Mouse (Mus musculus): ENCODE measurements at regions not wholly inside any gene's neighbourhood (a gene's known extent, or its start where the extent isn't known, plus 50 kb on each side); places are given as distances from the start of the nearest gene placed in this dataset.

DNA sequence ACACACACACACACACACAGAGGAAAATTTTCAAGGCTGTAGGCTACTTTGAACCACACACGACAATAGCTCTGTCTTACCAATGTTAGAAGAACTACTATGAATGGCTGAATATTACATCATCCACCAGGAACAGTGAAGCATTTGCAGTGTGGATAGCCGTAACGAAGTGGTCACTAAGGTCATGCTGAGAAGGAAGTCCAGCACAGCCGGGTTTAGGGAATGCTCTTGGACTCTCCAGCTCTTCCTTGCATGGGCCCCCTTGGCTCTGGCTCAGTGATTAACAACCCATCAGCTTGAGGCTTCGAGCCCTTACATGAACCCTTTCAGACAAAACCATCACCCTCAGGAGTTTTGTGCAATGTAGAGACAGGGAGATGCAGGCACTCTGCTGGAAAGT is 245.3 kb downstream of the Adamts20 start:
- no peak for DNase-seq

DNA sequence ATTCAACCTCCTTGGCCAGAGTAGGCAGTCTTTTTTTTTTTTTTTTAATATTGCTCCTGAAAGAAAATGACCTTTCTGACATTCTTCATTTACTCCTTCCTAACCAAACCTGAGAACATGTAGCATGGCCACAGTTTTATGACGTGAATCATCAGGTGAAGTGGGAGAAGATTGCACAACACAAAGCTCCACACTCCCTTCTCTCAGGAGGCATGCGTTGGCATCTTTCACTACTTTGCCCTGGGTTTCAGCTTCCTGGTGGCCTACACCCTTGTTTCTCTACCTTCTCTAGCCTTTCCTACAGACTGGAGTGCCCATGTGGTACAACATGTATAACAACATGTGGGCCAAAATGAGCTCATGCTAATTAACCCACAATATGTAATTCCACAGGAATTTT is 248.5 kb downstream of the Adamts20 start:
- no peak for DNase-seq

DNA sequence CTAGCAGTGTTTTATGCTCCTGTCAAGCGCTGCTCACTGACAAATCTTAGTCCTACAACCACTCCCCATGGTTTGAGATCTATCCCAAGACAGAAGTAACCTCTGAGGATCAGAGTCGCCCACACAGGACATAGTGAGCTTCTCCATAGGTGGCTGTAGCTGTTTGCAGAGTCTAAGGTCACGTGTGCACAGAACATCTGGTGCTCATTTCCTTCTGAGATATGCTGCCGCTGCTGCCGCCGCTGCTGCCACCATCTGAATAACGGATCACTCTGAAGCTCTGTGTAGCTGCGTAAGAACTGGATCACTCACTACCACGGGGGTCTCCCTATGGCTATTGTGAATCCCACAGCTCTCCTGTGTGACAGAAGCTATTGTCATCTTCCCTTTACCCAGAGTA is 250.8 kb downstream of the Adamts20 start:
- DNase-seq: no peak

DNA sequence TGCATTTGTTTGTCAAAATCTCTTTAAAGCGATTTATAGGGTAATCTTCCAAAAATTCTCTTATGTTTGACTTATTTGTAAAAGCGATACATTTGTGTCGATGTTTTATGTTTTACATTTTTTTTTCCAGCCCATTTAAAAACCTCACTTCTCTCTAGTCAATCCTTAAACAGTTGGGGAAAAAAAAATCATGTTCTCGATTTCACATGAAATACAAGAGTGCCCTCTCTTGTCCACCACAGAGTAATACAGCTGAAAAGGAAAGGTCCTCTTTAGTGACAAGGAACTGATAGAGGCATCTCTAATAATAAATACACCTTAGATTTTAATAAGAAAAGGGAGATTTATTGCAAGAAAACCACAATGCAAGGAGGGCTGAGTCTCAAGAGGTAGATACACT is 251.8 kb downstream of the Adamts20 start:
- DNase-seq: peak; percentile 19

DNA sequence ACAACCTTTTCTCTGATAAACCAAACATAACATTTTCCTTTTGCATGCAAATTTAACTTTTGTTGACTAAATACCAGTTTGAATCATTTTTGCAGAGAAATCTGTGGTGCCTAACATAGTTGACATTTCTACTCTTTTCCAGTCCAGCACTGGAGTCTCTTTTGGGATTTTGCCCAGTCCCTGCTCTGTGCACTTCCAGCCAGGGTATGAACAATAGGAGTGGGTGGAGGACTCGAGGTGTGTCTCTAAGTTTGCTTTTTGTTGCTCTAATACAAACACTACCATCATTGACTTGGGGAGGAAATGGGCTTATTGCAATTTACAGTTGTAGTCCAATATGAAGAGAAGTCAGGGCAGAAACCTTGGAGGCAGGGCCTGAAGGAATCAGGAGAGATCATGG is 256.7 kb downstream of the Adamts20 start:
- no peak for DNase-seq

DNA sequence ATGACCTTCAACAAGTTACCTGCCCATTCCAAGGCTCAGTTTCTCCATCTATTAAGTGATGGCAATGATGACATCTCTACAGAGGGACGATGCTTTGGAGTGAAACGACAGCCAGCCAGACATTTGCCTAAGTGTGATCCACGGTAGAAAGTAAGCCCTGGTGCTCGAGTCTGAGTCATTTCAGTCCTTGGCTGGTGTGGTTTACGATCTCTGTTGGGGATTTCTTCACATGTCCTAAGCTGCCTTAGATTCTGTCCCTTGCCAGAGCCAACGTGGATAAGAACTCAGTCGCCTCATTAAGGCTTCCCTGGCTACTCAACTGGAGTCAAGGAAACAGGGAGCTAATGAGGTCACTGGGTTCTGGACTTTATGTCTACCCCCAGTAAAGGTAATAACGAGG is 258.8 kb downstream of the Adamts20 start:
- no peak for DNase-seq

DNA sequence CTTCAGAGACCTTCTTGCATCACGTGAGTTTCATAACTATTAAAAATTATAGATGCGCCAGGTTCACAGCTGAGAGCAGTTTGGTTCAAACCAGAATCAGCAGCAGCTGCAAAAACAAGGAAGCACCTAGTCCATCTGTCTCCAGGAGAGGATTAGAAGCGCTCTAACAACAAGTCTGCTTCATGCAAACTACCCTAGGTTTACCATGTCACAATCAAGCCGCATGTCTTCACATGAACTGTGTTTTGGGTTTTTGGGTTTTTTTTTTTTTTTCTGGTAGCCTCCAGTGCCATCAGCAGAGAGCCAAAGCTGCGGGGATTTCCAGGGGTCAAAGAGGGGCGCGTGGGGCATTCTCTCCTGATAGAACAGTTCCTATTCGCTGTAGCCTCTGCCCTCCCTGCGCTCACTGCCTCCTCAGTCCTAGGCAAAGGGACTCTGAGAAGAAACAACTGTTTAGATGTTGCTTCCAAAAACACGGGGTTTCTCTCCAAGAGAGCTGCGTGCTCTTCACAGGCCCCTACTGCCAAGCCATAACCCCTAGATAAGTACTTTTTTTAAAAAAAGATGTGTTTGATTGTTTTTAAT is 259.8 kb downstream of the Adamts20 start:
- no peak for DNase-seq

DNA sequence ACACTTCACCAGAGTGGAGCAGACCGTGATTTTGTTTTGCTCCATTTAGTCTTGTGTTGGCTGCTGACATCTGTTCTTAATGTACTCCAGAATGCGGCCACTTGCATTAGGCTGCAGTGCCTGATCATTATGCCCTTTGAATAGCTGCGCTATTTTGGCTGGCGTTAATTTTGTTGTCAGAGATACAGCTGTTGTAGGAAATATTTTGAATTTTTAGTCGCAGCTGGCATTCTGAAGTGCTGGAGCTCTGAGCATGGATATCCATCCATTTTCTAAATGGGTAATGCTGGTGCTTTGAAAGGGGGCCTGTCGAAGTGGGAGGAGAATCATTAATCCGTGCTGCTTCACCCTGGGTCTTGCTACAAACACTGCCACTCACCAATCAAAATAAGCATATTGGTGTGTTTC is 275.1 kb downstream of the Adamts20 start:
- no peak for DNase-seq

DNA sequence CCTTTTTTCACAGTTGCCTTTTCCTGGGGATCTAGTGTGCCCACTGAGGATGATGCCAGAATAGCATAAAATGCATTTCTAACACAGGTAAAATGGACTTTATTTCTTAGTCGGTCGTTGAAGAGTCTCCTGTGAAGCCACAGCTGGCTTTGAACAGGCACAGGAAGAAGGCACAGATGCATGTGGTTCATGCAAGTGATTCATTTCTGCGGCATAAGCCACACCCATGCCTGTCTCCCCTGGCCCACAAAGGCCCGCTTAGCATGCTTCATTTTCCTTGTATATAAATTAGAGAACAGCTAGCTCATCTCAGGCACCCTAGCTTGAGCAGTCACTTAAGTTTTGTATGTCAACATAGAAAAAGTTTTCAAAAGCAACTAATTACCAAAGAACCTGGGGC is 277.6 kb downstream of the Adamts20 start:
- DNase-seq: no peak

DNA sequence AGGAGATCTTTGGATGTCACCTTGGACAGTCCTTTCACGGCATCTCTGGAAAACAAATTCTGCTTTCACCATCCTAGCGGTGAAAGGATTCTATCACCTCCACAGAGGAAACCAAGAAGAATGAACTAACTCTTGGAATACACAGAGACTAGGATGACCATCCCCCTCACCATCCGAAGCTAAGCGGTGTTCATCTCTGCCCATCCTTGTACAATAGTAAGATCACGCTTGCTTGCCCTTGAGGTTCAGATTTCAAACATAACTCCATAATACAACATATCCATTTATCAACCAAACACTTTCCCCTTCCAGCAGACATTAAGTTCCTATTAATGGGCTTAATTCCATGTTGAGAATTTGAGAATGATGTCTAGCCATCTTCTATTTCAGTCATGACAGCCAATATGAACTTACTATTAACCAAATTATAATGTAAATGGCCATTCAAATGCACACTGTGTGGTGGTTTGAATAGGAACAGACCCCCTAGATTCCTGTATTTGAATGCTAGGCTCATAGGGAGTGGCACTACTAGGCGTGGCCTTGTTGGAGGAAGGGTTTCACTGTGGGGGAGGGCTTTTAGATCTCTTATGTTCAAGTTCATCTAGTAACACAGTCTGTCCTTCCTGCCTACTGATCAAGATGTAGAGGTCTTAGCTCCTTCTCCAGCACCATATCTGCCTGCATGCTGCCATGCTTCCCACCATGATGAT is 281.4 kb downstream of the Adamts20 start:
- no peak for DNase-seq

DNA sequence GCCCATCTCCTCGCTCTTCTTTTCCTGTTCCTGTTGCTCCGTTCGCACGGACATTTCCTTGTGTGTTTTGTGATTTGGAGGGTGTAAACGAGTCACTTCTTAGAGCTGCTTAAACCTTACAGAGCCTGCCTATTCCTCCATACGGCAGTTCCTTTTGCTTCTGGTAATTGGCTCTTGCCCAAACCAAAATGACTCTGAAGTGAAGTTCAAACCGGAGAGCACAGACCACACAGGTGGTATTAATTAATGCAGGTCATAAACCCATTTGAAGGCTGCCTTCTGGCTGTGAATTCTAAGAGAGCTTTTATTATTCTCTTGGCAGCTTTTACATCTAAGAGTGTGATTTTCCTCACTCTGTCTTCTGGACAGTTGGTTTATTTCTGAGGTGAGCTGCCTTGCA is 291.1 kb downstream of the Adamts20 start:
- peak; percentile 38 for DNase-seq

DNA sequence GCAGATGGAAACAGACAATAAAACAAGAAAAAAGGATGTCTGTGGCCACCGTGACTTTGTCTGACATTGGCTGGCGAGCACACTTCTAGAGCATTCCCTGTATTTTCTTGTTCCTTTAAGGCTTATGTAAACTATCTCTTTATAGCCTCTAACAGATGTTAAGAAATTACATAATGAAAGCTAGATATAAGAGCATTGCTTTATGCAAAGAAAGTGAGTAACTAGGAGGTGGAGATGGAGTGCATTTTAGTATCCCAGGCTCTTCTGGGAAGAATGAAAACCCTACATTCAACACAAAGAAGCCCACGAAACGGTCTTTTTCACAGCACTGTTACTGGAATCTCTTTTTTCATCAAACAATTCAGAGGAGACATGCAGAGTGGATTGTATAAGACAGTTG is 304.4 kb downstream of the Adamts20 start:
- DNase-seq: no peak

DNA sequence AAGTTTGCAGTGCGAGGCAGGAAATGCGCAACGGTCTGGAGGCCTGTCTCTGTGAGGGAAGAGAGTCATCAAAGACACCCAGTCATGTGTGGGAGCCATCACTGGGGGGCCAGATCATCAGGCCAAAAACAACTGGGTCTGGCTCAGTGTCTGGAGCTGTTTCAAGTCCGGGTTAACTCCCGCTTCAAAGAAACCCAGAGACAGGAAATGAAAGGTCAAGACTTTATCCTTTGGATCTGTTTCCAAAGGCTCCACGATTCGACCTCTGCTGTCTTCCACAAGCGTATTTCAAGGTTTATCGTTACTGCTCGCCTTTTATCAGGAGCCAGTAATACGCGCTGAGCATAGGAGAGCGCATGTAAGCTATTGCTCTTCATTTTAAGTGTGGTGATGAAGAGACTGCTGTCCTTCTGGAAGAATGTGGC is 325.7 kb downstream of the Adamts20 start:
- peak; percentile 32 for DNase-seq

DNA sequence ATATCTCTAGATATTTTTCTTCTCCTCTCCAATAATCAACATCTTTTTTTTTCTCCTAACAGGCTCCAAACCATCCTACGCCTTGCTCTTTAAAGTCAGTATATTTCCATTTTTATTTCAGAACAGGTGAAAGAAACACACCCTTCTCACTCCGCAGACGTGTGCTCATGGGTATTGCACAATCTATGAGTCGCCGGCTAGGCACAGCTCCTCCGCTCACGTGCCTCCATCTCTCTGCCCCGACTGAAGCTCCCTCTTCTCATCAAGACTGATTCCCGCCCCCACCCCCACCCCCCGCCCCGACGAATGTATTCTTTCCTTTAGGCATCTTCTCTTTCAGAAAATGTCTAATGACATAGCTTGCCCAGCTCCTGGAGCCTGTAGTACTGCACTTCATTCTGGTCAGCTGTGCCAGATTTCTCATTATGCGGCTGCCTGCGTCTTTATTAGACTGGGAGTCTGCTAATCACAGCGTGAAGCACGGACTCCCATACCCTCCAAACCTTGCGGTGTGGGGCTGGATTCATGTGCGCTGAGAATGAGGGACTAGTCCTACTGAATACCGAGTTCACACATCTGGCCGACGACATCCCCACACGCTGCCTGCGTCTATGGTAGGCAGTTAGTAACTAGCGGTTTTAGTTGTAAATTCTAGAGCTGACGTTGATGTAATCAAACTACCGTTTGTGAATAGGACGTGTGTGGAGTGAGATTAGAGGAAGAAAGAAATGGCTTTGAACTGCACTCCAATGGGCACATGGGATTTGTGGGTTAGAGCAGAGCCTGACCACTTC is 327.9 kb downstream of the Adamts20 start:
- DNase-seq: no peak

DNA sequence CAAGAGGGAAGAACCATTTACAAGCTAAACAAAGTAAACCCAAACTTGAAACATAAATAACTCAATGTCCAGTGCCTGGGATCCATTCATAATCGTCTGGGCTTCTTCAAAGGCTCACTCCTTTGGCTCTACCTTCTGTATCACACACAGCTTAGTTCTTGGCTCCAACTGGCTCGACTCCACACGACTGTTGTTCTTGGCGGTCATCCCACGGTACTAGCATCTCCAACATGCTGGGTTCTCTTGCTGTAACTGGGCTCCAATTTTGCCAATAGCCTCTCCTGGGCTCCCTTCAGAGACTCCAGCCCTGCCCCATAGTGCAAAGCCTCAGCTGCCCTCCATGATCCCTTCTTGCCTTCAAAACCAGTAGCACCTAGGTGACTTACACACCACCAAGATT is 352.4 kb downstream of the Adamts20 start:
- peak; percentile 11 for DNase-seq

DNA sequence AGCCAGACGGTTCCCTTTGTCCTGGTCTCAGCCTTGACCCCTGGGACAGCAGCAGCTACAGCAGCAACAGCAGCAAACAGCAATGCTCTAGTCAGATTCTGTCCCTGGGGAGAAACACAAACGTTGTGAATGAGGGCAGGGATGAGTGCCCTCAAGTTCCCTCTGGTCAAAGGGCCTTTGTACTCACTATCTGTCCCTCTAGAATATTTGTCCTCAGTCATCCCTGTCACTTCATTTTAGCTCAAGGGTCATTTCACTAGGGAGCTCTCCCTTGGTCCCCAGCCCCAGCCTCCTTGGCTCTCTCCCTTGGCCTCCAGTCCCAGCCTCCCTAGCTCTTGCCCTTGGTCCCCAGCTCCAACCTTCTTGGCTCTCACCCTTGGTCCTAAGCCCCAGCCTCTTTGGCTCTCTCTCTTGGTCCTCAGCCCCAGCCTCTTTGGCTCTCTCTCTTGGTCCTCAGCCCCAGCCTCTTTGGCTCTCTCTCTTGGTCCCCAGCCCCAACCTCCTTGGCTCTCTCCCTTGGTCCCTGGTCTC is 358.0 kb downstream of the Adamts20 start:
- DNase-seq: peak; percentile 45

DNA sequence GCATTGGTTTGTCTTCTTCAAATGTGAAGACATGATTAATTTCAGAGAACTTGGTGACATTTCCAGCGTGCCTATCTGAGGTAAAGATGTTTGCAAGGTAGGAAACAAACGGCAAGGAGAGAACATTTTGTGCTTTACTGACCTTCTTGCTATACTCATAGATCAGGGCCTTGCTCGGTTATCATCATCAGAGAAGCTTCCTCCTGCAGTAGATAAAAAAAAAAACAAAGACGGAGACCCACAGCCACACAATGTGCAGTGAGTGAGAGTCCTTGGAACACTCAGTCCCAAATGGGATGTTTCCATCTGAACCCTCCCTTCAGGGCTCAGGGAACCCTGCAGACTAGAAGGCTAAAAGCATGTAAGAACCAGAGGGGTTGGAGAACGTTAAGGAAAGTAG is 374.6 kb downstream of the Adamts20 start:
- no peak for DNase-seq

DNA sequence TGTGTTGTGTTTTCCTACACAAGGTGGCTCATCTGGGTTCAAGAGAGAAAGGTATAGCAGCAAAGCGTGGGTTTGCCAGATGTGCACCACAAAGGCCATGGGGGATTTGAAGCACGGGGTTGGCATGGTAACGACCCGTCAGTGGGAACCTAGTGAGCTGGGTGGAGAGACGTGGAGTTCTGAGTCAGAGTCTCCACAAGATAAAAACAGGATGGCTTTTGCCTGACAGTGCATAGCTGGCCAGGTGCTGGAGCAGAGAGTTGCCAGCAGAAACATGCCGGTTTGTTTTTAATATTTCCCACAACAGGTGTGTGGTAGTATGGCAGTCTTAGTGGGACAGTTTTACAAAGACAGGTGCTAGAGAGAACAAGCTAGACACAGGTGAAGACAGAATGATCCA is 375.4 kb downstream of the Adamts20 start:
- no peak for DNase-seq

DNA sequence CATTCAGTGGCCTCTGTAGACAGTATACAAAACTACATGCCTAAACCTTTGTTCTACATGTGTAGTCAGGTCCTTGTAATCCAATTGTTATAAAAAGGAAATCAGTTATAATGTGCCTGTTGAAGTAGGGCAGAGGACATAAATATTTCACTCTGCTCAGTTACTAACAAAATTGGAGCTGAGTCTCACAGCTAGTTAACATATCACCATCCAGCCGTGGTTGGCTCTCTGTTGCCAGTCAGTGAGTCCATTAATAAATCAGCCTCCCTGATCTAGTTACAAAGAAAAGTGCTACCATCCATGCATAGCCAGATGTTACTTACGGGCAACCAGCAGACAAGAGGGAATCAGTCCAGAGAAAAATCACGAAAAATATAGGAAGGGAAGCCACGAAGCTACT is 382.8 kb downstream of the Adamts20 start:
- DNase-seq: peak; percentile 76

DNA sequence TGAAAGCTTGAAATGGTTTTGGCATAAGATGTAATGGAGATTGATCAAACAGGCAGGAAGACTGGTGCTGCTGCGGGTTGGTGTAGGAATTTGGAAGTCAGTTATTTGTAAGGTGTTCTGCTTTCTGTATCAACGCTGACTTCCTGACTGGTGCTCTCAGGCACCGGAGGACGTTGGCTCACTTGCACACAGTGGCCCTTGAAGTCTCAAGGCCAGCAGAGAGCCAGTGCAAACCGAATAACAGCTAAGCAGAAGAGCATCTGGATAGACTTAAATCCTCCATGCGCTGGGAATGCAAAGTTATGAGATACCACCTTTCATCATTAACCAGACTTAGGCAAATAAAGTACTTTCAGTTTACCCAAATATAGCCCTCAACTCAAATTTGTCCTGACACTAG is 388.2 kb downstream of the Adamts20 start:
- no peak for DNase-seq

DNA sequence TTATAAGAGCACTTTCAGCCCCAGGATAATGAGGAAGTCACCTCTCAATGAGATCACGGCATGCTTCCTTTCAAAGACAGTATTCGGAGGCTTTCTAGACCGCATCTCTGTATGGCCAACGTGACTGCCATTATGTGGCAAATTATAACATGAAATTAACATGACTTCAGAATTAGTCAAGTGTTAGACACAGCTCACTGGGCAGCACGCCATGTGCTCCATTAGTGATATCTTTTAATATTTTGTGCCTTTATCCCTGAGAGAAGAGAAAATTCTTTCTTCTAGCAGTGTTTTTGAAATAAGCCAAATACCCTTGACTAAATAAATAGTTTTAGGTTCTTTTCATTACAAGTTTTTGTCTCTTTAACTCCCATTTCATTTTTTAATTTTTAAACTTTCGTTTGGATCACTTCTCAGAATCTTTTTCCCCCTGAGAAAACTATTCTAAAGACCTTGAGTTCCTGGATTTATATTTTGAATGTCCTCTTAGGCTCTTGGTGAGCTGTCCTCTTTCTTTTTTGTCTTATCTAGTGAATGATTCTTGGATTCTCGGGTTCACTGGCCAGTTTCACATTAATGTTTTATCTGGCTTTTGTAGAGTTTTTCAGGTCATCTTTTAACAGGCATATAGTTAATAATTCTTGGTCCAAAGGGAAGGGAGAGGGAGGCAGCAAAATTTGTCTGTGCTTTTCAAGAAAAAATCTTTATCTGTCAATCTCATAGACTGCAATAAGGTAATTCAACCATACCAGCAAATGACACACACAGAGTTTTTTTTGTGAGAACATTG is 390.9 kb downstream of the Adamts20 start:
- DNase-seq: peak; percentile 79

DNA sequence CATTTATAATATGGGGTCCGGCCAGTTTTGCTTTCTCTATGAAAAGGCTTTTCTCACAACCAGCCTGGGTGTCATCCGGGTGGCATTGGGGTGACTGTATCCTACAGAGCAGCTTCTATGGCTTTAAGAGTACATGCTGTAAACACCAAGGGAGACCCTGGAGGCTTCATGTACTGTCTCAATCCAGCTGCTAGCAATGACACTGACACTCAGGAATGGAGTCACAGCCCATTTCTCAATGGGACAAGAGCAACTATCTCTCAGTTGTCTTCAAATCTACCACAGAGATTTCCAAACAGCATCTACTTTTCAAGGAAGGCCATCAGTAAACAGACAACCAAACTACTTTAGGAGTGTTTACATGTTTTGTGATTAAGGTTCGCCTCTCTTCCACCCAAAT is 397.5 kb downstream of the Adamts20 start:
- DNase-seq: no peak

DNA sequence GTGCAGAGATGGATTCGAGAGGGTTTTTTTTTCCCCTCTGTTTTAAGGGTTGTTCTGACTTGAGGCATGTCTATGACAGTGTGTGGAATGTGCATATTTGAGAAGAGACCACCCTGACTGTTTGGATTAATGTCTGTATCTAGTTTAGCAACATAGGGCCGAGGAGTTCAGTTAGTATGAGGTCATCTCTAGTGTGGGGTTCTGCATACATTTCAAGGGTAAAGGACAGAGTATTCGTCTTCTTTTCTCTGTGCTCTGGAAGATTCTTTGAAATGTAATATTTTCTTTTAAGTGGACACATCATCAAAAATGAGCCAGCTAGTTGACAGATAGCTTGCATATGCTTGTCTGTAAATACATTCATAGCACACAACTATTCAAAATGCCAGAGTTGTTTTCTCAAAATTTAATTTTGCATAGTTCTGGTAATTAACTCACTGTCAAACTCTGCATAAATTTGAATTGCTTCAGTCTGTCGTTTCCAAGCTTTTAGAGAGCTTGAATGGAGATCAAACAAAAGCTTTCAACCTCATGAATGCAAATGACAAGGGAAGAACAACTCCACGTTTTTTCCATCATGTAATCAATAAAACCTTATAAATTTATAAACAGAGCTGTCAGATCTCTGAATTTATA is 415.5 kb downstream of the Adamts20 start:
- DNase-seq: no peak

Measured in kidney, adult 9 months (tissue).